12 mouse cellular contexts compared by ENCODE assay signal in the genomic region with DNA sequence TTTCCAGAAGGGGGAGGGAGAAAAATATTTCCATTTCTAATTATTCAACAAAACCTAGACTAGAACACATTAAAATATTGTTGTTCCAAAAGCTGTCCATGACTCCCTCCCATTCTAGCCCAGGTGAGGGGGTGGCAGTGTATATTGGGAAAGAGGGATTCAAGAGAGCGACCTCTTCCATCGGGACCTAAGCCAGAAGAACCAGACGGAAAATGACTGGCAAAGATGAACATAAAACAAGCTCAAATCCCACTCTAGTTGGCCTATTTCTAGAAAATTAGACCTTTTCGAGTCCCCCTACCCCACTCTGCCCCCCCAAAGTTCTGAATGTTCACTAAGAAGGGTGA.
DNase-seq lines count a peak whose midpoint lies in the region; ATAC-seq lines count a peak whose summit lies in the region.
"Had no signal": no experiment of that assay in that cellular context is flagged by ENCODE, and none has a peak within 500 bp of the region (broad histone marks: within the 10 kb centered on the region; RNA-seq: fewer than 3 reads in every experiment).

No protein-coding gene starts in this region.

- no peak for DNase-seq in kidney, adult 9 months
- DNase-seq in forebrain, embryonic 14.5 days (ENCODE audit: low spot score) = no peak
- DNase-seq in embryo, embryonic 10 days (ENCODE audit: low spot score) = no peak
- DNase-seq in layer of hippocampus, adult 9-10 months (ENCODE audit: low spot score) = no peak
- DNase-seq: gastrocnemius, postnatal 10 days; kidney, adult 11 months had no signal

- no peak overlapping the region for H3K9ac ChIP-seq in kidney, embryonic 16.5 days (replicated peaks; ENCODE audit: low read length)
- no peak overlapping the region for H3K9ac ChIP-seq in embryonic facial prominence, embryonic 13.5 days
- H3K9ac ChIP-seq in forebrain, embryonic 14.5 days (ENCODE audit: low read length) = no peak overlapping the region
- H3K9ac ChIP-seq in midbrain, embryonic 13.5 days (replicated peaks) = no peak overlapping the region
- H3K9ac ChIP-seq: embryonic facial prominence, embryonic 12.5 days; lung, embryonic 15.5 days had no signal

- H3K27ac ChIP-seq in kidney, embryonic 16.5 days (ENCODE audit: low read length) = no peak overlapping the region
- H3K27ac ChIP-seq in embryonic facial prominence, embryonic 13.5 days = no peak overlapping the region
- H3K27ac ChIP-seq in forebrain, embryonic 14.5 days (ENCODE audit: low read depth, low read length) = no peak overlapping the region
- no peak overlapping the region for H3K27ac ChIP-seq in midbrain, embryonic 13.5 days
- H3K27ac ChIP-seq: embryonic facial prominence, embryonic 12.5 days; lung, embryonic 15.5 days had no signal

- ATAC-seq in kidney, embryonic 16.5 days (ENCODE audit: low FRiP score, low TSS enrichment) = no peak
- no peak for ATAC-seq in embryonic facial prominence, embryonic 13.5 days (ENCODE audit: insufficient number of reproducible peaks, insufficient read depth, low FRiP score, low TSS enrichment, low read depth)
- no peak for ATAC-seq in forebrain, embryonic 14.5 days
- ATAC-seq in midbrain, embryonic 13.5 days = no peak

- peak overlapping the region; percentile 35; the same call in 1 of the 2 replicates for H3K4me3 ChIP-seq in kidney, embryonic 16.5 days (ENCODE audit: low read length)
- no peak overlapping the region for H3K4me3 ChIP-seq in embryonic facial prominence, embryonic 13.5 days
- H3K4me3 ChIP-seq in forebrain, embryonic 14.5 days (ENCODE audit: low read depth, low read length) = peak overlapping the region; percentile 44; the same call in 1 of the 2 replicates
- H3K4me3 ChIP-seq in midbrain, embryonic 13.5 days (replicated peaks) = peak overlapping the region; percentile 47; the same call in 1 of the 2 replicates

- no peaks in the 10 kb centered on the region for H3K9me3 ChIP-seq in kidney, embryonic 16.5 days (ENCODE audit: low read length)
- H3K9me3 ChIP-seq in embryonic facial prominence, embryonic 13.5 days = no peaks in the 10 kb centered on the region
- no peaks in the 10 kb centered on the region for H3K9me3 ChIP-seq in forebrain, embryonic 14.5 days (replicated peaks; ENCODE audit: control insufficient read depth, low read length)
- no peaks in the 10 kb centered on the region for H3K9me3 ChIP-seq in midbrain, embryonic 13.5 days
- H3K9me3 ChIP-seq: embryonic facial prominence, embryonic 12.5 days; G1E; lung, embryonic 15.5 days had no signal

- H3K4me1 ChIP-seq in kidney, embryonic 16.5 days (ENCODE audit: insufficient read depth, low read length) = peaks cover 13% of the 10 kb centered on the region
- H3K4me1 ChIP-seq in embryonic facial prominence, embryonic 13.5 days = peaks cover 34% of the 10 kb centered on the region
- H3K4me1 ChIP-seq in forebrain, embryonic 14.5 days (ENCODE audit: control insufficient read depth, insufficient read depth, low read length) = peaks cover 27% of the 10 kb centered on the region
- peaks cover 75% of the 10 kb centered on the region for H3K4me1 ChIP-seq in midbrain, embryonic 13.5 days (replicated peaks)

- H3K27me3 ChIP-seq in kidney, embryonic 16.5 days (ENCODE audit: insufficient read depth, low read length) = peaks cover 92% of the 10 kb centered on the region
- H3K27me3 ChIP-seq in embryonic facial prominence, embryonic 13.5 days = peaks cover 100% of the 10 kb centered on the region
- H3K27me3 ChIP-seq in forebrain, embryonic 14.5 days (replicated peaks; ENCODE audit: control insufficient read depth, insufficient read depth, low read length) = peaks cover 71% of the 10 kb centered on the region
- H3K27me3 ChIP-seq in midbrain, embryonic 13.5 days = peaks cover 78% of the 10 kb centered on the region

- H3K36me3 ChIP-seq in kidney, embryonic 16.5 days (ENCODE audit: insufficient read depth, low read length) = no peaks in the 10 kb centered on the region
- H3K36me3 ChIP-seq in embryonic facial prominence, embryonic 13.5 days = no peaks in the 10 kb centered on the region
- H3K36me3 ChIP-seq in forebrain, embryonic 14.5 days (ENCODE audit: control insufficient read depth, insufficient read depth, low read length) = no peaks in the 10 kb centered on the region
- no peaks in the 10 kb centered on the region for H3K36me3 ChIP-seq in midbrain, embryonic 13.5 days
- H3K36me3 ChIP-seq: embryonic facial prominence, embryonic 12.5 days; G1E; lung, embryonic 15.5 days had no signal

- no peak overlapping the region for H3K4me2 ChIP-seq in kidney, embryonic 16.5 days (replicated peaks; ENCODE audit: low read depth, low read length)
- H3K4me2 ChIP-seq in embryonic facial prominence, embryonic 13.5 days = peak overlapping the region; percentile 72
- peak overlapping the region; percentile 87 for H3K4me2 ChIP-seq in forebrain, embryonic 14.5 days (ENCODE audit: low read length)
- peak overlapping the region; percentile 87 for H3K4me2 ChIP-seq in midbrain, embryonic 13.5 days (replicated peaks)

- WGBS in kidney, embryonic 16.5 days = 7% methylated on average over 4 of the region's 4 CpGs
- WGBS in embryonic facial prominence, embryonic 13.5 days = 2% methylated on average over 4 of the region's 4 CpGs
- under 1% methylated on average over 4 of the region's 4 CpGs for WGBS in forebrain, embryonic 14.5 days
- WGBS in midbrain, embryonic 13.5 days = 2% methylated on average over 4 of the region's 4 CpGs
